Mouse (Mus musculus) adrenal gland, postnatal 14 days (tissue): ENCODE data around the gene Spata2. TPM values are rescaled to one million over a fixed set of nuclear protein-coding genes. Genes with fewer than 3 reads are reported as not detected.
A peak's percentile ranks its signal among the peaks of the same experiment; 100 is the strongest.

Experiments used
- DNase-seq: peaks from one replicate; pipeline ENCODE4 v3.0.0; 2021; ENCODE audit warnings: mixed read lengths
- long read RNA-seq, 2 experiments: library from polyadenylated mRNA; stranded (forward); transcript quantifications; one replicate each; pipeline ENCODE4 v2.0.0; 2021
- total RNA-seq: library from RNA; stranded (reverse); gene quantifications from 2 replicates; pipeline ENCODE4 v1.2.3, GENCODE M21; 2021

The Spata2 gene
- total RNA-seq = 30.1 and 32.5 TPM in 2 replicates
- long read RNA-seq, experiment 1, partial matches to known transcripts = 3 of 3 reads
- long read RNA-seq, experiment 1, other reads (novel, unspliced or antisense) = 0 of 3 reads
- long read RNA-seq, experiment 2, partial matches to known transcripts = 0 of 2 reads
- long read RNA-seq, experiment 2, other reads (novel, unspliced or antisense) = 2 of 2 reads

GRCm38 (mm10) chr2:167492713-167493636 is at the start of gene Spata2:
TSS of gene Spata2 (minus strand) at chr2:167492887.
- peak; percentile 95 for DNase-seq

- DNase-seq = no peak
Measured at GRCm38 (mm10) chr2:167542361-167542760, 49.7 kb upstream of the Spata2 start.

GRCm38 (mm10) chr2:167541761-167542160 is 49.1 kb upstream of the Spata2 start:
- no peak for DNase-seq

- DNase-seq = peak; percentile 42
Measured at GRCm38 (mm10) chr2:167541324-167541723, 48.6 kb upstream of the Spata2 start.

DNA sequence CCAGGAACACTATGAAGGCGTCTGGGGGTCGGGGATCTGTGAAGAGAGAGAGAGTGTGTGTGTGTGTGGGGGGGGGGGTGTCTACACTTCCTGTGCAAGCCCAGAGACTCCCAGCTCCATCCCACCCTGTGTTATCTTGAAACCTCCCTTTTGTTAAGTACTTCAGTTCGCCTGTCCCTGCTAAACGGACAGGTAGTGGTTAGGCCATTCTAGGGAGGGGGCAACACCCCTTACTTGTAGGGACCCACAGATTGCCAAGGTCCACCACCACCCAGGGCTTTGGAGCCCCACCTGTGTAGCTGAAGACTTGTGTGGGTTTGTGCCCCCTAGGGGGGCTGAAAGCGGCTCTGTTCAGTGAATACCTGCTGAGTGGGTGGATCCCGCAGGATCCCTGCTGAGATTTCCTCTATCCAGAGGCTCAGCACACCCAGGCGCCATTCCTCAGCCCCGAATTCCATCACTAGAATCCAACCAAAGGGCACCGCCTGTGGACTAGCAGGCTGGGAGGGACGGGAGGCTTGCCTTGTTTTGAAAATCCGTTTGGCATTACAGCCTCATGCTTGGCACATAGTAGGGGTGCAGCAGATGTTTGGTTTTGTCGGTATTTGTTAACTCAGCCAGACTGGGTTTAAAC is 47.9 kb upstream of the Spata2 start:
- DNase-seq = no peak

GRCm38 (mm10) chr2:167539536-167540476 is 47.1 kb upstream of the Spata2 start:
- DNase-seq = no peak

DNA sequence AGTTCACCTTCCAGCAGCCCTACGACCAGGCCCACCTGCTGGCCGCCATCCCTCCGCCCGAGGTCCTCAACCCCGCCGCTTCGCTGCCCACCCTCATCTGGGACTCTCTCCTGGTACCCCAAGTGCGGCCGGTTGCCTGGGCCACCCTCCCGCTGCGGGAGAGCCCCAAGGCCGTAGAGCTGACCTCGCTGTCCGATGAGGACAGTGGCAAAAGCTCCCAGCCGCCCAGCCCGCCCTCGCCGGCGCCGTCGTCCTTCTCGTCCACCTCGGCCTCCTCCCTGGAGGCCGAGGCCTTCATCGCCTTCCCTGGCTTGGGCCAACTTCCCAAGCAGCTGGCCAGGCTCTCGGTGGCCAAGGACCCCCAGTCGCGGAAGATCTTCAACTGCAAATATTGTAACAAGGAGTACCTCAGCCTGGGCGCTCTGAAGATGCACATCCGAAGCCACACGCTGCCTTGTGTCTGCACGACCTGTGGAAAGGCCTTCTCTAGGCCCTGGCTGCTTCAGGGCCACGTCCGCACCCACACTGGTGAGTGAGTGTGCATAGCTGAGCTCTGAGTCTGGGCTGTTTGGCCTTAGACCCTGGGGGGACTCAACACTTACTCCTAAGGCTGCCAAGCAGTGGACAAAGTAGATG is 46.1 kb upstream of the Spata2 start:
- peak; percentile 82 for DNase-seq

DNA sequence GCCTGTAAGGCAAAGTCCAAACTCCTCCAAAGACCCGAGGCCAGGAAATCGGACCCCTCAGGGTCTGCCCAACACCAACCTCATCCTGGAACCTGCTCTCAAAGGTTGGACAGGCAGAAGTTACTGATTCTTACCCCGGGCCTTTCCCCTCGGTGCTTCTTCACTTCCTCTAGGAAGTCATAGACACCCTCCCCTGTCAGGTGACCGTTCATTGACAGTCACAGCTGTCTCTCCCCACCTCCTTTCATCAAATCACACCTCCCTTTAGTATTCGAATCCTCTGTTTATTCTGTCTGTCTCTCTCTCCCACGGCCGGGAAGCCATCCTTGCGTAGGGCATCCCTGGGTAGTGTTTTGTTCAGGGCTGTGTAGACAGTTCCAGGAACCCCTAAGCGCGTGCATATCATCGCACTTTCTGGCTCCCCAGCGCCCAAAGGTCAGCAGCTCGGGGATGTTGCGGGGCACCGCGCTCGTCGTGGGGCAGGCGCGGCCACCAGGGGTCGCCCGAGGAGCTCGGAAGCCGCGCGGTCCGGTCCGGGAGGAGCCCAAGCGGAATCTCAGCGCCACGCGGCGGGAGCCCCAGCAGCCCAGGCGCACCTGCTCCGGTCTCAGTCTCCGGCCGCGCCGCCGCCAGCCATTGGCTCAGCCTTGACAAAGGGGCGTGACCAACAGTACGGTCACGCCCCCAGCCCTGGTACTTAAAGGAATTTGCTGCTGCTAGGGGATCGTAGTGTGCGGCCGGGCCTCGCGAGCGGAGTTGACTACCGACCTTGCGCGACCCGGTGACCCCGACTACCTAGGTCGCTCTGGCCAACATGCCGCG is 45.0 kb upstream of the Spata2 start, which contains the start of gene Snai1:
Snai1 (plus strand) TSS at position 720 of the 822 bp plus-strand sequence.
- DNase-seq = peak; percentile 97

DNA sequence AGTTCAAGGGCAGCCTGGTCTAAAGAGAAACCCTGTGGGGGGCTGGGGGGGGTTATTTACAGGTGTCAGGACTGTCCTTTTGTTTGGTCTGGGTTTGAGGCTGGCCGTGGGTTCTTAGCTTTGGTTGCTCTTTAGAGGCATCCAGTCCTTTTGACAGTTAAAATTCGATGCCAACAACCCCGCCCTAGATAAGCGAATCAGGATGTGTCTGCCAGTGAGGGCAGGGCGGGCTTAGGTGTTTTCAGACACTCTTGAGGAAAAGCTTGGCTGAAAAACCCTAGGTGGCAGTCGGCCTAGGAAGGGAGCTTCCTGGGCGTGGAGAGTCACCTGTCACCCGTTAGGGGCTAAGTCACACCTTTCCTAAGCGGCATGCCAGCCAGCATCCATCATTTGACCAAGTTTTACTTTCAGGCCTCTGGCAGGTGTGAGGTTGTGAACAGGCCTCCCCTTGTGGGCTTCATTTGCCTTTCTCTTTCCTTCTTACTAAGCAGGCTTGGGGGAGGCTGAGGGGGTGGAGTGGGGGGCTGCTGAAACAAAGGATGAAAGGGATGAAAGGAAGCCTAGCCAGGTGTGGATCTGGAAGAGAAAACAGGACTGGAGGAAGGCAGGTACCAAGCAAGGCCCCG is 43.7 kb upstream of the Spata2 start:
- DNase-seq = no peak

- no peak for DNase-seq
Measured at GRCm38 (mm10) chr2:167533880-167534279, 41.2 kb upstream of the Spata2 start.

DNA sequence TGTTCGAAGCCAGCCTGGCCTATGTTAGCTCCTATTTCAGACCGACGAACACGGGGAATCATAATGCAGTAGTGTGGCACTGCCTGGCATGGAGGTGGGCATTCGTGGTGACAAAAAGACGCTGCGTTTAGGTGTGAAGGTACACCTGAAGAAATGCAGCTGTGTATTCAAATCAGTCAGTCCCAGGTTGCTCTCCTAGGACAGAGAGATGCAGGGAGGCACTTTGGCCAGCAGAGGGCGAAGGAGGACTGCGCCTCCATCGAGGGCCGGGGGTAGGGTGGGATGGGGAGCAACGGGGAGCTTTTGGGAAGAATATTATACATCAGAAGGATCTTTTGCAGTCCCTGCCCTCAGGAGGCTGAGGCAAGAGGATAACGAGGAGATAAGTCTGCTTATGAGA is 39.4 kb upstream of the Spata2 start:
- peak; percentile 71 for DNase-seq

GRCm38 (mm10) chr2:167530536-167530935 is 37.8 kb upstream of the Spata2 start:
- DNase-seq = no peak

DNA sequence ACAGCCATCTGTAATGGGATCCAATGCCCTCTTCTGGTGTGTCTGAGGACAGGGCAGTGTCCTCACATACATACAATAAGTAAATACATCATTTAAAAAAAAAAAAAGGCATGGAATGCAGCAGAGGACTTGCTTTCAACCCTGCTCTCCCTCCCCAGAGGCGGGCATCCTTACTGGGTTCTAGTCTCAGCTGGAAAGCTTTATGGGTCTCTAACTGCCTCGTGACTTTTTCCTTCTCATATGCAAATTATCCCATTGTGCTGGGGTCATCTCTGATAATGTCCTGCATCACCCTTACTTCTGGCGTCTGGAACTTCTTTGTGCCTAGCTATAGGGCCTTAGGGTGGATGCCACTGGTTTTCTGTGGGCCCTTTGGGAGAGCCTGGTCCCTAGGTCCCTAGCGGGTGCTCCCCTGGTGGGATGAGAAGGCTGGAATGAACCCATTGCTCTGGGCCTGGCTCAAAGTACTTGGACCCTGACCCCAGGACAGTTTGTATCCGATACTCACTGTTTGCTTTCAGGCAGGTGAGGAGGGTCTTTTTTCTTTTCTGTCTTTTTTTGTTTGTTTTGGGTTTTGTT is 37.3 kb upstream of the Spata2 start:
- no peak for DNase-seq

- DNase-seq = peak; percentile 32
Measured at GRCm38 (mm10) chr2:167528278-167528677, 35.6 kb upstream of the Spata2 start.

GRCm38 (mm10) chr2:167519606-167520252 is 27.0 kb upstream of the Spata2 start:
- no peak for DNase-seq

- no peak for DNase-seq
Measured at GRCm38 (mm10) chr2:167515688-167516087, 23.0 kb upstream of the Spata2 start.

- no peak for DNase-seq
Measured at GRCm38 (mm10) chr2:167514641-167515040, 22.0 kb upstream of the Spata2 start.

DNA sequence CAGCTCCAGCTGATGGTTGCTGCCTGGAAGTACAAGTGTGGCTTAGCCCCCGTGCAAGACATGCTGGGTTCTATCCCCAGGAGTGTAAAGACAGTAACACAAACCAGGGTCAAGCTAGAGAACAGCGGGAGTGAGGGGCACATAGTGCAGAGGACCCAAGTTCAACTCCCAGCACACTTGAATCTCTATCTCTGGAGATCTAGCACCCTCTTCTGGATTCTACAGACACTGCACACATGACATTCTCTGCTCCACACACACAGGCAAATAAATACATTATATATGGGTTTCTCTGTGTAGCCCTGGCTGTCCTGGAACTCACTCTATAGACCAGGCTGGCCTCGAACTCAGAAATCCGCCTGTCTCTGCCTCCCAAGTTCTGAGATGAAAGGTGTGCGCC is 20.3 kb upstream of the Spata2 start:
- no peak for DNase-seq

GRCm38 (mm10) chr2:167512365-167512764 is 19.7 kb upstream of the Spata2 start:
- DNase-seq = no peak
